In genomic region chr8:70211726-70212111, GRCm38 (mm10) we compare ENCODE assay signal across 8 mouse cellular contexts. TPM values are rescaled to one million over a fixed set of nuclear protein-coding genes. Genes with fewer than 3 reads are reported as not detected.
DNase-seq lines count a peak whose midpoint lies in the region; ATAC-seq and TF ChIP-seq lines count a peak whose summit lies in the region.

No protein-coding gene starts in this region.

- H3K36me3 ChIP-seq in kidney, embryonic 14.5 days (ENCODE audit: control insufficient read depth, insufficient read depth, low read length) = no peaks in the 10 kb centered on the region
- H3K36me3 ChIP-seq in G1E (replicated peaks) = peaks cover 22% of the 10 kb centered on the region
- H3K36me3 ChIP-seq in embryonic facial prominence, embryonic 13.5 days = no peaks in the 10 kb centered on the region
- H3K36me3 ChIP-seq in intestine, embryonic 15.5 days = no peaks in the 10 kb centered on the region
- no peaks in the 10 kb centered on the region for H3K36me3 ChIP-seq in midbrain, embryonic 14.5 days (ENCODE audit: control insufficient read depth, insufficient read depth, low read length)

- TF ChIP-seq CTCF in G1E (IDR thresholded peaks at IDR 0.05; ENCODE audit: low read depth, low read length) = no peak

- H3K9ac ChIP-seq in kidney, embryonic 14.5 days (ENCODE audit: low read depth, low read length) = peak overlapping the region; percentile 72
- H3K9ac ChIP-seq in embryonic facial prominence, embryonic 13.5 days = peak overlapping the region; percentile 77
- H3K9ac ChIP-seq in intestine, embryonic 15.5 days = peak overlapping the region; percentile 59
- H3K9ac ChIP-seq in midbrain, embryonic 14.5 days (replicated peaks; ENCODE audit: low read length) = peak overlapping the region; percentile 60

- no peaks in the 10 kb centered on the region for H3K27me3 ChIP-seq in kidney, embryonic 14.5 days (ENCODE audit: control insufficient read depth, insufficient read depth, low read length)
- no peaks in the 10 kb centered on the region; the same call in 1 of the 2 replicates for H3K27me3 ChIP-seq in G1E (ENCODE audit: insufficient read depth, low read length)
- H3K27me3 ChIP-seq in embryonic facial prominence, embryonic 13.5 days = 0 out of 2 replicates have a peak, but pooled peaks cover 9% of the 10 kb centered on the region
- H3K27me3 ChIP-seq in intestine, embryonic 15.5 days (replicated peaks) = no peaks in the 10 kb centered on the region
- H3K27me3 ChIP-seq in midbrain, embryonic 14.5 days (ENCODE audit: control insufficient read depth, insufficient read depth, low read length) = peaks cover 10% of the 10 kb centered on the region

- 1% methylated on average over 31 of the region's 31 CpGs for WGBS in kidney, embryonic 14.5 days
- WGBS in embryonic facial prominence, embryonic 13.5 days = 2% methylated on average over 31 of the region's 31 CpGs
- 1% methylated on average over 31 of the region's 31 CpGs for WGBS in intestine, embryonic 15.5 days
- 3% methylated on average over 29 of the region's 31 CpGs for WGBS in midbrain, embryonic 14.5 days

- peak overlapping the region; percentile 98 for H3K4me2 ChIP-seq in kidney, embryonic 14.5 days (replicated peaks; ENCODE audit: low read depth, low read length)
- H3K4me2 ChIP-seq in embryonic facial prominence, embryonic 13.5 days = peak overlapping the region; percentile 88
- H3K4me2 ChIP-seq in intestine, embryonic 15.5 days (replicated peaks) = peak overlapping the region; percentile 99
- H3K4me2 ChIP-seq in midbrain, embryonic 14.5 days (ENCODE audit: low read length) = peak overlapping the region; percentile 97

- DNase-seq in kidney, adult 11 months = no peak
- DNase-seq in G1E (ENCODE audit: low spot score) = no peak
- DNase-seq in midbrain, embryonic 14.5 days = no peak
- no peak for DNase-seq in cerebellum, adult 18-20 months
- no peak for DNase-seq in cerebellum, postnatal 10 days

- H3K4me3 ChIP-seq in kidney, embryonic 14.5 days (ENCODE audit: low read length) = peak overlapping the region; percentile 68
- peak overlapping the region; percentile 85 for H3K4me3 ChIP-seq in G1E (ENCODE audit: low read depth, low read length)
- H3K4me3 ChIP-seq in embryonic facial prominence, embryonic 13.5 days = peak overlapping the region; percentile 69
- peak overlapping the region; percentile 59 for H3K4me3 ChIP-seq in intestine, embryonic 15.5 days (replicated peaks)
- H3K4me3 ChIP-seq in midbrain, embryonic 14.5 days (replicated peaks; ENCODE audit: low read depth, low read length) = peak overlapping the region; percentile 65

- H3K4me1 ChIP-seq in kidney, embryonic 14.5 days (ENCODE audit: control insufficient read depth, insufficient read depth, low read length) = peaks cover 12% of the 10 kb centered on the region; the same call in 1 of the 2 replicates
- H3K4me1 ChIP-seq in G1E (ENCODE audit: insufficient read depth, low read depth, low read length) = peaks cover 41% of the 10 kb centered on the region
- H3K4me1 ChIP-seq in embryonic facial prominence, embryonic 13.5 days = peaks cover 22% of the 10 kb centered on the region
- peaks cover 11% of the 10 kb centered on the region for H3K4me1 ChIP-seq in intestine, embryonic 15.5 days (replicated peaks)
- 0 out of 2 replicates have a peak, but pooled peaks cover 9% of the 10 kb centered on the region for H3K4me1 ChIP-seq in midbrain, embryonic 14.5 days (ENCODE audit: control insufficient read depth, insufficient read depth, low read length)

- no peak overlapping the region for H3K27ac ChIP-seq in kidney, embryonic 14.5 days (ENCODE audit: low read depth, low read length)
- no peak overlapping the region for H3K27ac ChIP-seq in embryonic facial prominence, embryonic 13.5 days
- peak overlapping the region; percentile 29; the same call in 1 of the 2 replicates for H3K27ac ChIP-seq in intestine, embryonic 15.5 days
- peak overlapping the region; percentile 70 for H3K27ac ChIP-seq in midbrain, embryonic 14.5 days (replicated peaks; ENCODE audit: low read depth, low read length)

- H3K9me3 ChIP-seq in kidney, embryonic 14.5 days (ENCODE audit: control insufficient read depth, low read length) = no peaks in the 10 kb centered on the region
- no peaks in the 10 kb centered on the region for H3K9me3 ChIP-seq in G1E (replicated peaks)
- H3K9me3 ChIP-seq in embryonic facial prominence, embryonic 13.5 days = no peaks in the 10 kb centered on the region
- H3K9me3 ChIP-seq in intestine, embryonic 15.5 days = no peaks in the 10 kb centered on the region
- no peaks in the 10 kb centered on the region for H3K9me3 ChIP-seq in midbrain, embryonic 14.5 days (ENCODE audit: control insufficient read depth, low read length)

- no peak for ATAC-seq in kidney, embryonic 14.5 days (ENCODE audit: low FRiP score, low TSS enrichment)
- no peak for ATAC-seq in G1E (ENCODE audit: extremely low read depth, insufficient number of reproducible peaks, low FRiP score, poor library complexity, severe bottlenecking)
- peak; percentile 1; the same call in 1 of the 2 replicates for ATAC-seq in embryonic facial prominence, embryonic 13.5 days (ENCODE audit: insufficient number of reproducible peaks, insufficient read depth, low FRiP score, low TSS enrichment, low read depth)
- peak; percentile 16 for ATAC-seq in intestine, embryonic 15.5 days
- no peak for ATAC-seq in midbrain, embryonic 14.5 days (ENCODE audit: low FRiP score, low TSS enrichment)

RNA-seq across cellular contexts. Expression of gene Slc25a42, which starts 0.4 kb away (rescaled TPM):
- 2.1 and 3.0 TPM in 2 replicates for polyA plus RNA-seq in kidney, embryonic 14.5 days (2014; fragmentation: Nextera tagmentation; extraction: Ambion mirVana)
- 18.8 and 19.3 TPM in 2 replicates for total RNA-seq in G1E (2014; fragmentation: Nextera tagmentation)
- total RNA-seq in G1E (2017) = 5.1 and 5.3 TPM in 2 replicates
- 9.7 and 12.1 TPM in 2 replicates for polyA plus RNA-seq in G1E (2012)
- polyA plus RNA-seq in embryonic facial prominence, embryonic 13.5 days (2015; fragmentation: Nextera tagmentation; extraction: Ambion mirVana) = 4.9 and 5.5 TPM in 2 replicates
- 5.8 and 6.0 TPM in 2 replicates for polyA plus RNA-seq in intestine, embryonic 15.5 days (2015; fragmentation: Nextera tagmentation; extraction: Ambion mirVana)
- polyA plus RNA-seq in midbrain, embryonic 14.5 days (2014; fragmentation: Nextera tagmentation; extraction: Ambion mirVana) = 5.1 and 5.6 TPM in 2 replicates

RNA-seq across cellular contexts. Expression of gene Sugp2, which starts 22.3 kb away (rescaled TPM):
- polyA plus RNA-seq in kidney, embryonic 14.5 days (2014; fragmentation: Nextera tagmentation; extraction: Ambion mirVana) = 23.7 and 33.0 TPM in 2 replicates
- 16.5 and 32.5 TPM in 2 replicates for total RNA-seq in G1E (2014; fragmentation: Nextera tagmentation)
- total RNA-seq in G1E (2017) = 22.7 and 27.8 TPM in 2 replicates
- 26.5 and 30.9 TPM in 2 replicates for polyA plus RNA-seq in G1E (2012)
- polyA plus RNA-seq in embryonic facial prominence, embryonic 13.5 days (2015; fragmentation: Nextera tagmentation; extraction: Ambion mirVana) = 39.7 and 43.3 TPM in 2 replicates
- 20.6 and 23.0 TPM in 2 replicates for polyA plus RNA-seq in intestine, embryonic 15.5 days (2015; fragmentation: Nextera tagmentation; extraction: Ambion mirVana)
- 87.9 and 88.9 TPM in 2 replicates for polyA plus RNA-seq in midbrain, embryonic 14.5 days (2014; fragmentation: Nextera tagmentation; extraction: Ambion mirVana)

RNA-seq across cellular contexts. Expression of gene Armc6, which starts 22.5 kb away (rescaled TPM):
- polyA plus RNA-seq in kidney, embryonic 14.5 days (2014; fragmentation: Nextera tagmentation; extraction: Ambion mirVana) = 23.2 and 24.8 TPM in 2 replicates
- total RNA-seq in G1E (2014; fragmentation: Nextera tagmentation) (7.7 and 9.3 TPM in 2 replicates), G1E (2017) (12.5 and 13.9 TPM in 2 replicates)
- 13.7 and 15.2 TPM in 2 replicates for polyA plus RNA-seq in G1E (2012)
- polyA plus RNA-seq in embryonic facial prominence, embryonic 13.5 days (2015; fragmentation: Nextera tagmentation; extraction: Ambion mirVana) = 24.8 and 25.9 TPM in 2 replicates
- polyA plus RNA-seq in intestine, embryonic 15.5 days (2015; fragmentation: Nextera tagmentation; extraction: Ambion mirVana) = 25.4 and 26.4 TPM in 2 replicates
- 82.5 and 115 TPM in 2 replicates for polyA plus RNA-seq in midbrain, embryonic 14.5 days (2014; fragmentation: Nextera tagmentation; extraction: Ambion mirVana)

RNA-seq across cellular contexts. Expression of gene Tmem161a, which starts 39.6 kb away (rescaled TPM):
- polyA plus RNA-seq in kidney, embryonic 14.5 days (2014; fragmentation: Nextera tagmentation; extraction: Ambion mirVana) = 43.6 and 47.5 TPM in 2 replicates
- total RNA-seq in G1E (2014; fragmentation: Nextera tagmentation) = 15.3 and 22.0 TPM in 2 replicates
- 15.8 and 22.0 TPM in 2 replicates for total RNA-seq in G1E (2017)
- 119 and 145 TPM in 2 replicates for polyA plus RNA-seq in G1E (2012)
- 68.5 and 70.5 TPM in 2 replicates for polyA plus RNA-seq in embryonic facial prominence, embryonic 13.5 days (2015; fragmentation: Nextera tagmentation; extraction: Ambion mirVana)
- polyA plus RNA-seq in intestine, embryonic 15.5 days (2015; fragmentation: Nextera tagmentation; extraction: Ambion mirVana) = 55.7 and 64.3 TPM in 2 replicates
- polyA plus RNA-seq in midbrain, embryonic 14.5 days (2014; fragmentation: Nextera tagmentation; extraction: Ambion mirVana) = 31.2 and 40.7 TPM in 2 replicates

Comparison
In these comparisons a context has a peak if more than half of its experiments do, and no peak if none do; other contexts are left out.
1. ATAC-seq: peak in embryonic facial prominence, embryonic 13.5 days (single experiment) and intestine, embryonic 15.5 days (single experiment); none in kidney, embryonic 14.5 days (single experiment), G1E (single experiment) and midbrain, embryonic 14.5 days (single experiment).
2. H3K27ac ChIP-seq: peak in intestine, embryonic 15.5 days (single experiment) and midbrain, embryonic 14.5 days (single experiment); none in kidney, embryonic 14.5 days (single experiment) and embryonic facial prominence, embryonic 13.5 days (single experiment).
3. Peak in every context shown above with its lines, with median percentiles within 50 percentile points of each other: H3K4me2 ChIP-seq, H3K4me3 ChIP-seq and H3K9ac ChIP-seq.